Mouse (Mus musculus) small intestine, adult 2 months (tissue): Measurements from ENCODE around the gene Rin1. TPM values are rescaled to one million over a fixed set of nuclear protein-coding genes. Genes with fewer than 3 reads are reported as not detected.
A peak's percentile ranks its signal among the peaks of the same experiment; 100 is the strongest.

Experiments
- H3K27ac ChIP-seq: fragments of 200-500 bp; 2 replicates; pipeline ENCODE4 v1.5.1; 2012; ENCODE audit warnings: low read depth, low read length, control low read depth, inconsistent platforms; ENCODE audit not compliant: insufficient read depth
- H3K27me3 ChIP-seq: fragments of 200-500 bp; 2 replicates; pipeline ENCODE4 v1.6.1; 2012; ENCODE audit warnings: mild to moderate bottlenecking, moderate library complexity, low read length, inconsistent platforms; ENCODE audit not compliant: control insufficient read depth, insufficient read depth
- H3K36me3 ChIP-seq: fragments of 200-500 bp; 2 replicates; pipeline ENCODE4 v1.6.1; 2012; ENCODE audit warnings: mild to moderate bottlenecking, low read length, control low read depth, inconsistent platforms; ENCODE audit not compliant: control insufficient read depth, insufficient read depth
- H3K4me1 ChIP-seq: fragments of 200-500 bp; 2 replicates; pipeline ENCODE4 v1.6.1; 2012; ENCODE audit warnings: low read length, inconsistent platforms, mixed read lengths; ENCODE audit not compliant: control insufficient read depth, insufficient read depth, insufficient read length
- H3K4me3 ChIP-seq: fragments of 200-500 bp; 2 replicates; pipeline ENCODE4 v1.5.1; 2012; ENCODE audit warnings: low read depth, mild to moderate bottlenecking, control low read depth, inconsistent platforms, low read length, moderate library complexity
- CTCF ChIP-seq: fragments of 200-500 bp; IDR thresholded peaks from 2 replicates; pipeline ENCODE4 v1.5.1; 2012; ENCODE audit warnings: low read depth, mild to moderate bottlenecking, control low read depth, inconsistent platforms, low read length, moderate library complexity, mixed read lengths; ENCODE audit not compliant: insufficient replicate concordance, insufficient read length; ENCODE audit errors: extremely low read depth
- POLR2A ChIP-seq: fragments of 200-500 bp; IDR thresholded peaks from 2 replicates; pipeline ENCODE4 v1.6.1; 2012; ENCODE audit warnings: low read depth, mild to moderate bottlenecking, control low read depth, inconsistent platforms, low read length, moderate library complexity
- WGBS: fragments of 180-500 bp; shearing (Covaris S2); methylation state at CpG from one replicate; pipeline ENCODE4 v1.1.7; 2018; 5-methylcytosine and 5-hydroxymethylcytosine counted together
- polyA plus RNA-seq: library from polyadenylated mRNA; depleted of rRNA; stranded (reverse); fragments of >200 nt; gene quantifications from 2 replicates; pipeline ENCODE4 v1.2.3, GENCODE M21; 2012

The Rin1 gene
- polyA plus RNA-seq, 1 experiment: 8.2 TPM

GRCm38 (mm10) chr19:5048138-5049056 lies 1.9 kb upstream of the Rin1 start:
- H3K27me3 ChIP-seq: no peaks in the 10 kb centered on the region
- H3K36me3 ChIP-seq: peaks cover 25% of the 10 kb centered on the region
- TF ChIP-seq POLR2A (no peak), CTCF (no peak)
- H3K4me1 ChIP-seq: peaks cover 5% of the 10 kb centered on the region
- H3K4me3 ChIP-seq: no peak overlapping the region
- 82% methylated on average over 14 of the region's 14 CpGs for WGBS
- H3K27ac ChIP-seq: no peak overlapping the region

DNA sequence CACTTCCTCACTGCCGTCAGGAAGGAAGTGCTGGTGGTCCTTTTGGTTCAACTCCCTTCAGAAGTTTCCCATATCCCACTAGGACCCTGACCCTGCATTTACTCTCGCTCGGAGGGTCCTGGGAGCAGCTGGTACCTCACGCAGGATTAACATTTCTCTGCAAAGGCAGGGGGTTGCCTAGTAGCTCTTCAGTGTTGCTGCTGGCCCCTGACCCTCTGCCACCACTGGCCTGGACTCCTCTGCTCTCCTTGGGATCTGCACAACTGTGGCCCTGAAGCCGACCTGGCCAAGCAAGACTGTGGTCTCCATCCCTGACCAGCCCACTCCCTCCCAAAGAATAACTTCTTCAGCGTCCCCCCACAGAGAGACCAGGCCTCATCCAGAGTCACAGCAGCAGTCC lies 956 bp upstream of the Rin1 start:
- Histone ChIP-seq H3K4me1 (peaks cover 5% of the 10 kb centered on the region), H3K27me3 (no peaks in the 10 kb centered on the region), H3K4me3 (no peak overlapping the region), H3K36me3 (peaks cover 25% of the 10 kb centered on the region), H3K27ac (no peak overlapping the region)
- TF ChIP-seq CTCF (no peak), POLR2A (no peak)
- WGBS: 91% methylated on average over 6 of the region's 6 CpGs

- H3K36me3 ChIP-seq: peaks cover 23% of the 10 kb centered on the region
- peak overlapping the region; percentile 18; the same call in 1 of the 2 replicates for H3K27ac ChIP-seq
- no peaks in the 10 kb centered on the region for H3K27me3 ChIP-seq
- 6% methylated on average over 17 of the region's 17 CpGs for WGBS
- H3K4me3 ChIP-seq: peak overlapping the region; percentile 65
- TF ChIP-seq CTCF (no peak), POLR2A (no peak)
- H3K4me1 ChIP-seq: peaks cover 5% of the 10 kb centered on the region
Measured at GRCm38 (mm10) chr19:5051031-5051430, 750 bp downstream of the Rin1 start.

DNA sequence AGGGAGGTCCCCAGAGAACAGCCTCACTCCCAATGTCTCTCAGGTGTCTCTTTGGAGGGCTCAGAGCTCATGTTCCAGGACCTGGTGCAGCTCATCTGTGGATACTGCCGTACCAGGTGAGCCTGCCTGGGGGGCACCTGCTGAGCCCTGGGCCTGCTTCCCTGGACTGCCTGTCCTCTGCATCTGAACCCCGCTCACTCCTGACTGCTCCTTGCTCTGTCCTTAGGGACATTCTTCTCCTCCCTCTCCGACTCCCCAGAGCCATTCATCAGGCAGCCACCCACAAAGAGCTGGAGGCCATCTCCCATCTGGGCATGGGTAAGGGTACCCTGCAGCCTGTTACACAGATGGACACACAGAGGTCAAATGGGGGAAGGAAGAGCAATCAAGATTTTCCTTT lies 1.2 kb downstream of the Rin1 start:
- WGBS: 96% methylated on average over 3 of the region's 3 CpGs
- TF ChIP-seq CTCF (no peak), POLR2A (no peak)
- Histone ChIP-seq H3K27me3 (no peaks in the 10 kb centered on the region), H3K4me1 (peaks cover 5% of the 10 kb centered on the region), H3K4me3 (peak overlapping the region; percentile 65), H3K36me3 (peaks cover 20% of the 10 kb centered on the region), H3K27ac (no peak overlapping the region)

- 78% methylated on average over 25 of the region's 25 CpGs for WGBS
- H3K36me3 ChIP-seq: peaks cover 13% of the 10 kb centered on the region; the same call in 1 of the 2 replicates
Measured at GRCm38 (mm10) chr19:5052166-5052822, 2.0 kb downstream of the Rin1 start.

DNA sequence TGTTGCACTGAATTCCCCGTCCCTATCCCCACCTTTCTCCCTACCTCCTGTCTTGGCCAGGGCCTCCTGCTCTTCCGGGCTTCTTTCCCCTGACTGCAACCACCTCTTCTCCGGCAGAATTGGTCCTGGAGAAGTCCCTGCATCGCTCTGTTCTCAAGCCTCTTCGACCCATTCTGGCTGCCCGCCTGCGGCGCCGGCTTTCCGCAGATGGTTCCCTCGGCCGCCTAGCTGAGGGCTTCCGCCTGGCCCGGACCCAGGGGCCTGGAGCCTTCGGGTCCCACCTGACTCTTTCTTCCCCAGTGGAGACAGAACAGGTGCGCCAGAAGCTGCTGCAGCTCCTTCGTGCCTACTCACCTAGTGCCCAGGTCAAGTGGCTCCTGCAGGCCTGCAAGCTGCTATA lies 2.6 kb downstream of the Rin1 start:
- Histone ChIP-seq H3K36me3 (peaks cover 8% of the 10 kb centered on the region; the same call in 1 of the 2 replicates), H3K27me3 (no peaks in the 10 kb centered on the region), H3K4me3 (no peak overlapping the region), H3K4me1 (peaks cover 5% of the 10 kb centered on the region), H3K27ac (no peak overlapping the region)
- TF ChIP-seq POLR2A (no peak), CTCF (no peak)
- 91% methylated on average over 17 of the region's 17 CpGs for WGBS

More at GRCm38 (mm10) chr19:5052166-5052822, 2.0 kb downstream of the Rin1 start:
- Histone ChIP-seq H3K4me3 (no peak overlapping the region), H3K4me1 (peaks cover 5% of the 10 kb centered on the region), H3K27ac (no peak overlapping the region), H3K27me3 (no peaks in the 10 kb centered on the region)
- no peak for TF ChIP-seq POLR2A
- no peak for TF ChIP-seq CTCF

DNA sequence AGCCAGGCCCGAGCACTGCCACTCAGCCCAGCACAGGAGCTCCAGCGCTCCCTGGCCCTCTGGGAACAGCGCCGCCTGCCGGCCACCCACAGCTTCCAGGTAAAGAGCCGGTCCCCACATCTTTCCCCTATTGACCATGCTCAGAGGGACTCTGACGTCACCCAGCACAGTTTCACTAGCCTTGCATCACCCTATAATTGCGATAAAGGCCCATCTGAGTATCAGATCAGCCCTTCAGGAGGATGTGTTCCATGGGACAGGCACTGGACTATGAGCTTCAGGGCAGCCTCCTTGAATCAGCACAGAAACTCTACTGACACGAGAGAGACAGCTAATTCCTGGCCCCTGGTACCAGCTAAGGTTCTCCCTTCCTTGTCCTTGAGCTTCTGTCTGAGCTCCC lies 3.6 kb downstream of the Rin1 start:
- Histone ChIP-seq H3K27ac (no peak overlapping the region), H3K4me1 (peaks cover 5% of the 10 kb centered on the region), H3K36me3 (peaks cover 6% of the 10 kb centered on the region; the same call in 1 of the 2 replicates), H3K27me3 (no peaks in the 10 kb centered on the region), H3K4me3 (no peak overlapping the region)
- WGBS: 33% methylated on average over 9 of the region's 9 CpGs
- peak; percentile 82 for TF ChIP-seq CTCF
- no peak for TF ChIP-seq POLR2A
